Mouse (Mus musculus) limb, embryonic 14.5 days (tissue): ENCODE data around the gene Atg5. TPM values are rescaled to one million over a fixed set of nuclear protein-coding genes. Genes with fewer than 3 reads are reported as not detected.

Experiments
- ATAC-seq: fragments of 200-750 bp; cut with Nextera tagmentation; 2 replicates; pipeline ENCODE4 v1.8.0; 2017; ENCODE audit warnings: low read depth, moderate number of reproducible peaks, moderate TSS enrichment; ENCODE audit not compliant: low FRiP score
- DNase-seq: peaks from one replicate; pipeline ENCODE4 v3.0.0-alpha.2; 2015; ENCODE audit warnings: low spot score
- H3K27ac ChIP-seq: fragments of 300-500 bp; sonication (generic); replicated peaks from 2 replicates; pipeline ENCODE4 v1.5.1; 2014; ENCODE audit warnings: low read depth, mild to moderate bottlenecking, low read length, moderate library complexity, mixed read lengths
- H3K27me3 ChIP-seq: fragments of 300-500 bp; sonication (generic); 2 replicates; pipeline ENCODE4 v1.6.1; 2014; ENCODE audit warnings: low read length, mixed read lengths; ENCODE audit not compliant: control insufficient read depth, insufficient read depth
- H3K36me3 ChIP-seq: fragments of 300-500 bp; sonication (generic); 2 replicates; pipeline ENCODE4 v1.6.1; 2014; ENCODE audit warnings: mild to moderate bottlenecking, low read length, moderate library complexity, mixed read lengths; ENCODE audit not compliant: control insufficient read depth, insufficient read depth
- H3K4me1 ChIP-seq: fragments of 300-500 bp; sonication (generic); 2 replicates; pipeline ENCODE4 v1.6.1; 2014; ENCODE audit warnings: antibody characterized with exemption, low read length, mixed read lengths; ENCODE audit not compliant: control insufficient read depth, insufficient read depth
- H3K4me2 ChIP-seq: fragments of 300-500 bp; sonication (generic); replicated peaks from 2 replicates; pipeline ENCODE4 v1.6.1; 2014; ENCODE audit warnings: low read depth, mild to moderate bottlenecking, low read length, moderate library complexity; ENCODE audit not compliant: severe bottlenecking
- H3K4me3 ChIP-seq: fragments of 300-500 bp; sonication (generic); replicated peaks from 2 replicates; pipeline ENCODE4 v1.5.1; 2014; ENCODE audit warnings: low read length
- H3K9ac ChIP-seq: fragments of 300-500 bp; sonication (generic); 2 replicates; pipeline ENCODE4 v1.6.1; 2014; ENCODE audit warnings: mild to moderate bottlenecking, low read depth, low read length, moderate library complexity; ENCODE audit not compliant: severe bottlenecking
- H3K9me3 ChIP-seq: fragments of 300-500 bp; sonication (generic); 2 replicates; pipeline ENCODE4 v1.6.1; 2016; ENCODE audit warnings: low read length; ENCODE audit not compliant: control insufficient read depth
- POLR2A ChIP-seq: fragments of 200-500 bp; IDR thresholded peaks from 2 replicates; pipeline ENCODE4 v1.8.0; 2012; ENCODE audit warnings: inconsistent platforms, mild to moderate bottlenecking, moderate library complexity, borderline replicate concordance; ENCODE audit not compliant: insufficient read depth, insufficient read length; ENCODE audit errors: extremely low read depth
- WGBS: fragments of 180-500 bp; shearing (Covaris S2); extraction: QIAGEN DNeasy Blood & Tissue Kit; methylation state at CpG from one replicate; pipeline ENCODE4 v1.1.7; 2014; 5-methylcytosine and 5-hydroxymethylcytosine counted together
- polyA plus RNA-seq, 2 experiments: library from polyadenylated mRNA; depleted of rRNA in 1 of 2; stranded (reverse) in 1 of 2; unstranded in 1 of 2; fragments of >200 nt; fragmentation: Nextera tagmentation in 1 of 2; extraction: Ambion mirVana in 1 of 2; gene quantifications; 2 replicates each; pipeline versions ENCODE4 v1.2.1 to v1.2.3; 2012 to 2014

Atg5 gene
- polyA plus RNA-seq, 2 experiments, result 21.2 to 55.1 TPM

- no peaks in the 10 kb centered on the region for H3K9me3 ChIP-seq
- no peaks in the 10 kb centered on the region for H3K27me3 ChIP-seq
- H3K9ac ChIP-seq, result no peak overlapping the region
- no peak overlapping the region for H3K4me2 ChIP-seq
- TF ChIP-seq POLR2A, result no peak
- H3K36me3 ChIP-seq, result peaks cover 9% of the 10 kb centered on the region
- no peaks in the 10 kb centered on the region for H3K4me1 ChIP-seq
- H3K4me3 ChIP-seq, result no peak overlapping the region
- 72% methylated on average over 6 of the region's 6 CpGs for WGBS
- H3K27ac ChIP-seq, result no peak overlapping the region
- DNase-seq, result no peak
- ATAC-seq, result no peak
Observed at GRCm38 (mm10) chr10:44309250-44309649, 41.1 kb downstream of the Atg5 start.

- TF ChIP-seq POLR2A, result no peak
- H3K9me3 ChIP-seq, result no peaks in the 10 kb centered on the region
- ATAC-seq (no peak), DNase-seq (no peak)
- peaks cover 4% of the 10 kb centered on the region; the same call in 1 of the 2 replicates for H3K36me3 ChIP-seq
- no peak overlapping the region for H3K9ac ChIP-seq
- no peak overlapping the region for H3K4me2 ChIP-seq
- H3K4me1 ChIP-seq, result no peaks in the 10 kb centered on the region
- H3K27me3 ChIP-seq, result no peaks in the 10 kb centered on the region
- WGBS, result 46% methylated on average over 5 of the region's 5 CpGs
- H3K27ac ChIP-seq, result no peak overlapping the region
- no peak overlapping the region for H3K4me3 ChIP-seq
Observed at GRCm38 (mm10) chr10:44315276-44315675, 47.1 kb downstream of the Atg5 start.

GRCm38 (mm10) chr10:44316280-44317270 lies 48.4 kb downstream of the Atg5 start:
- peaks cover 4% of the 10 kb centered on the region; the same call in 1 of the 2 replicates for H3K36me3 ChIP-seq
- H3K9me3 ChIP-seq, result no peaks in the 10 kb centered on the region
- TF ChIP-seq POLR2A, result no peak
- H3K4me1 ChIP-seq, result no peaks in the 10 kb centered on the region
- no peak overlapping the region for H3K9ac ChIP-seq
- ATAC-seq, result no peak; the same call in 1 of the 2 replicates
- H3K27ac ChIP-seq, result no peak overlapping the region
- no peak overlapping the region for H3K4me2 ChIP-seq
- no peak overlapping the region for H3K4me3 ChIP-seq
- H3K27me3 ChIP-seq, result no peaks in the 10 kb centered on the region
- WGBS, result 75% methylated on average over 14 of the region's 14 CpGs
- peak; percentile 29 for DNase-seq

- ATAC-seq, result no peak
- 18% methylated on average over 1 of the region's 1 CpGs for WGBS
- H3K27ac ChIP-seq, result 0 out of 2 replicates have a peak overlapping the region, but pooled peaks have one; percentile 33
Observed at GRCm38 (mm10) chr10:44322166-44322565, 54.0 kb downstream of the Atg5 start.

GRCm38 (mm10) chr10:44323070-44323775 lies 55.1 kb downstream of the Atg5 start:
- TF ChIP-seq POLR2A, result no peak
- Histone ChIP-seq H3K27me3 (no peaks in the 10 kb centered on the region), H3K36me3 (peaks cover 10% of the 10 kb centered on the region; the same call in 1 of the 2 replicates), H3K4me2 (no peak overlapping the region), H3K9ac (no peak overlapping the region), H3K4me3 (no peak overlapping the region), H3K9me3 (no peaks in the 10 kb centered on the region), H3K27ac (no peak overlapping the region), H3K4me1 (no peaks in the 10 kb centered on the region; the same call in 1 of the 2 replicates)
- ATAC-seq, result no peak
- DNase-seq, result no peak
- 78% methylated on average over 9 of the region's 9 CpGs for WGBS

More at GRCm38 (mm10) chr10:44322166-44322565, 54.0 kb downstream of the Atg5 start:
- no peaks in the 10 kb centered on the region; the same call in 1 of the 2 replicates for H3K4me1 ChIP-seq
- H3K4me2 ChIP-seq, result no peak overlapping the region
- peak; percentile 53 for DNase-seq
- no peaks in the 10 kb centered on the region for H3K9me3 ChIP-seq
- no peak overlapping the region for H3K4me3 ChIP-seq
- H3K27me3 ChIP-seq, result no peaks in the 10 kb centered on the region
- H3K36me3 ChIP-seq, result peaks cover 10% of the 10 kb centered on the region; the same call in 1 of the 2 replicates
- H3K9ac ChIP-seq, result no peak overlapping the region
- no peak for TF ChIP-seq POLR2A
